Mouse (Mus musculus) left cerebral cortex, postnatal 14 days (tissue): ENCODE measurements at regions not wholly inside any gene's neighbourhood (a gene's known extent, or its start where the extent isn't known, plus 50 kb on each side); places are given as distances from the start of the nearest gene placed in this dataset.
A peak's percentile ranks its signal among the peaks of the same experiment; 100 is the strongest.
"Not testable (repeated sequence)": the region's sequence is repeated elsewhere in the genome, so short reads cannot be mapped to it uniquely, and the experiment has no call there.

Experiments used
- DNase-seq, 2 experiments: peaks; one replicate each; pipeline ENCODE4 v3.0.0; 2021 to 2022; ENCODE audit warnings: low spot score in 2 of 2, mixed read lengths in 1 of 2
- intact Hi-C: fragments of 180-260 bp; cut with DNase I; formaldehyde crosslinking; loops from one replicate; pipeline ENCODE4 v1.15.1; 2025

GRCm38 (mm10) chr11:15981547-15981946 lies 276.0 kb upstream of the Vstm2a start:
- DNase-seq = no peak
- intact Hi-C loops = no loop called here

DNA sequence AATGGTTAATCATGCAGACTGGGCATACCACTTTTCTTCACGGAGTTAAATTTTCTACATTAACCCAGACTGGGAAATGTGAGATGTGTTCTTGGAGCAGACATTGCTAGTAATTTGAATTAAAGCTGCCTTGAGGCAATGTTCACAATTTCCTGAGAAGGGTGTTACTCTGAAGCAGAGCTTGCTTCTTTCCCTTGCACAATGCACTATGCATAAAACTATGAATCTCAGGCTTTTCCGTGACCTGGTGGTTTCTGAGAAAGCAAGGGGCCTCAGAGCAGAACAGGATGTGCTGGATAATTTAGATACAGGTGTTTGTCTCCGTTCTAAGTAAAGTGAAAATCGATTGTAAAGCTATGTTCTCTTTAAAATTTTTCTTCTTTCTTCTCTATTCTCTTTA lies 273.0 kb upstream of the Vstm2a start:
- intact Hi-C loops = no loop called here

GRCm38 (mm10) chr11:15996421-15996820 lies 261.1 kb upstream of the Vstm2a start:
- DNase-seq, intact Hi-C loops: not testable (repeated sequence)

More for the DNA sequence above, 273.0 kb upstream of the Vstm2a start:
- no peak for DNase-seq

- DNase-seq = peak in 1 of 2 experiments; percentile 2
- intact Hi-C loops = no loop called here
Observed at GRCm38 (mm10) chr11:16001953-16002352, 255.6 kb upstream of the Vstm2a start.
